Mouse (Mus musculus): ENCODE measurements around the gene Frem1. TPM values are rescaled to one million over a fixed set of nuclear protein-coding genes. Genes with fewer than 3 reads are reported as not detected.

Frem1 gene
- polyA plus RNA-seq, 1 experiment from 2014 or later, result 25.7 TPM

DNA sequence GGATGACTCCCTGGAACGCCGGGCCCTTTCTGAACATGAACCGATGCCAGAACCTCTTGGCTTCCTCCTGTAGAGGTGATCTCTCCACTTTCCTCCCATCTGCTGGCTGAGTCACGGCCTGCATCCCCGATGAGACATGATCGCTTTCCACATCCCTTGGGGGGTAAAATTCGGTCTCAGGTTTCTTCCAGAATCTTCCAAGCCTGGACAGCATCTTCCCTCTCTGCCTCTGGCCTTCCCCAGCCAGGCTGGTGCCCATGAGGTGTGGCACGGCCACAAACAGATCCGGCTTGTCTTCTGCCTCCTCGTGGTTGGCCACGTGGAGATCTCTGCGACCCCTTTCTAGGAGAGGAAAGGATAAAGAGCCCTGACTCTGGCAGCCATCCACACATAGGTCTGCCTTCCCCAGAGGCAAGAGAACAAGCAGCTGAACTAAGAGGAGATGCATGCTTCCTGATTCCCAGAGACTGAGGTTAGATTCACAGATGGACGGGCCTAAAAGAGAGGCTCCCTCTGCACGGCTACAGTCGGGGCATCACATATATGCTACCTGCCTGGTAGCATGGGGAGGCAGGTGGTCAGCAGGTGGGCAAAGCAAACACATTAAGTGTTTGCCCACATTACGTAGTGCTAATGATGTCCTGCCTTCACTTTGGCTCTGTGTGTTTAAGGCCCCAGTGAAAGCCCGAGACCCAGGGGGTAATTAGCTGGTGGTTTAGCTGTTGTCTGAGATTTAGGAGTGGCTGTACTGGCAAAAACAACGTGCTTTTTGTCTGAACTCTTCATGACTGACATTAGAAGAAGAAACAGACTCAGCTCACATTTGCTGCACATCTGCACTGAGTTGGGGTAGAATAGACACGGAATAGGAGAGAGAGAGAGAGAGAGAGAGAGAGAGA, 167.3 kb downstream of the Frem1 start, which contains the start of gene Cer1:
TSS of gene Cer1 (minus strand) at position 513 of the 899 bp plus-strand sequence.
- H3K4me1 ChIP-seq, result peaks cover 15% of the 10 kb centered on the region
- no peaks in the 10 kb centered on the region for H3K36me3 ChIP-seq
- no peak within 1 kb of the TSS for H3K4me3 ChIP-seq
- H3K9ac ChIP-seq, result no peak within 1 kb of the TSS
- ATAC-seq (ENCODE audit: insufficient number of reproducible peaks, insufficient read depth, low FRiP score, low TSS enrichment), result no peak
- no peaks in the 10 kb centered on the region for H3K9me3 ChIP-seq
- no peak within 1 kb of the TSS for H3K4me2 ChIP-seq (replicated peaks)
- H3K27ac ChIP-seq, result no peak within 1 kb of the TSS; the same call in 1 of the 2 replicates
- no peaks in the 10 kb centered on the region for H3K27me3 ChIP-seq
- 56% methylated on average over 19 of the region's 19 CpGs for WGBS

- Histone ChIP-seq H3K4me2 (replicated peaks) (no peak overlapping the region), H3K4me3 (no peak overlapping the region), H3K27ac (no peak overlapping the region), H3K36me3 (no peaks in the 10 kb centered on the region), H3K4me1 (peaks cover 9% of the 10 kb centered on the region), H3K27me3 (no peaks in the 10 kb centered on the region), H3K9ac (no peak overlapping the region), H3K9me3 (no peaks in the 10 kb centered on the region)
- WGBS, result 84% methylated on average over 9 of the region's 9 CpGs
- no peak for ATAC-seq (ENCODE audit: insufficient number of reproducible peaks, insufficient read depth, low FRiP score, low TSS enrichment)
These were observed 169.6 kb downstream of the Frem1 start for GRCm38 (mm10) chr4:82882500-82882899.

- no peak for ATAC-seq (ENCODE audit: insufficient number of reproducible peaks, insufficient read depth, low FRiP score, low TSS enrichment)
- H3K36me3 ChIP-seq, result no peaks in the 10 kb centered on the region
- H3K4me1 ChIP-seq, result peaks cover 9% of the 10 kb centered on the region
- WGBS, result 80% methylated on average over 3 of the region's 3 CpGs
- no peak overlapping the region for H3K4me2 ChIP-seq (replicated peaks)
- no peak overlapping the region for H3K27ac ChIP-seq
- no peaks in the 10 kb centered on the region for H3K9me3 ChIP-seq
- H3K9ac ChIP-seq, result no peak overlapping the region
- no peaks in the 10 kb centered on the region for H3K27me3 ChIP-seq
- no peak overlapping the region for H3K4me3 ChIP-seq
These were observed 170.8 kb downstream of the Frem1 start for GRCm38 (mm10) chr4:82881366-82881765.

GRCm38 (mm10) chr4:82880243-82880642, 171.9 kb downstream of the Frem1 start:
- no peak overlapping the region for H3K4me2 ChIP-seq (replicated peaks)
- no peaks in the 10 kb centered on the region for H3K9me3 ChIP-seq
- WGBS, result 82% methylated on average over 2 of the region's 2 CpGs
- no peak overlapping the region for H3K27ac ChIP-seq
- H3K4me3 ChIP-seq, result no peak overlapping the region
- peaks cover 8% of the 10 kb centered on the region for H3K4me1 ChIP-seq
- ATAC-seq (ENCODE audit: insufficient number of reproducible peaks, insufficient read depth, low FRiP score, low TSS enrichment), result no peak
- no peaks in the 10 kb centered on the region for H3K36me3 ChIP-seq
- no peaks in the 10 kb centered on the region for H3K27me3 ChIP-seq
- no peak overlapping the region for H3K9ac ChIP-seq

GRCm38 (mm10) chr4:82879152-82879551, 173.0 kb downstream of the Frem1 start:
- Histone ChIP-seq H3K9ac (no peak overlapping the region), H3K4me1 (no peaks in the 10 kb centered on the region), H3K36me3 (no peaks in the 10 kb centered on the region), H3K4me3 (no peak overlapping the region), H3K4me2 (replicated peaks) (no peak overlapping the region), H3K9me3 (no peaks in the 10 kb centered on the region), H3K27ac (no peak overlapping the region), H3K27me3 (no peaks in the 10 kb centered on the region)
- WGBS, result 80% methylated on average over 6 of the region's 6 CpGs
- no peak for ATAC-seq (ENCODE audit: insufficient number of reproducible peaks, insufficient read depth, low FRiP score, low TSS enrichment)

DNA sequence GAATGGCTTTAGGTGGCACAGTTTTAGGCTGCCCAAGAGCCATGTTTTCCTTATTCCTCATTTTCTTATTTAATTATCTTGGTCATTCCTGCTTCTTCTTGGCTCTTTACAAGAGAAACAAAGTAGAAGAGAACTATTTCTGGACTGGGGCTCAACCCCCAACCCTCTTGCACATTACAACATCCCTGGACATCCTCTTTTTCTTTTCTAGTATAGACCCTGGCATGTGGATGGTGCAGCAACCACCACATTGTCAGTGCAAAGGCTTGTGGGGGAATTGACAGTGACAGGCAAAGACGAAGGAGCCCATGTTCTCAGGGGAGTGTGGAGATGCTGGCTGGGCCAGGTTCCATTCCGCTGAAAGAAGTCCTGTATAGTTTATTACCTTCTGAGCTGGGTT, 175.5 kb downstream of the Frem1 start:
- no peak for ATAC-seq (ENCODE audit: insufficient number of reproducible peaks, insufficient read depth, low FRiP score, low TSS enrichment)
- WGBS, result 79% methylated on average over 2 of the region's 2 CpGs
- H3K9ac ChIP-seq, result no peak overlapping the region
- H3K4me3 ChIP-seq, result no peak overlapping the region
- H3K9me3 ChIP-seq, result no peaks in the 10 kb centered on the region
- H3K36me3 ChIP-seq, result no peaks in the 10 kb centered on the region
- no peak overlapping the region for H3K27ac ChIP-seq
- no peaks in the 10 kb centered on the region for H3K4me1 ChIP-seq
- H3K4me2 ChIP-seq (replicated peaks), result no peak overlapping the region
- no peaks in the 10 kb centered on the region for H3K27me3 ChIP-seq

DNA sequence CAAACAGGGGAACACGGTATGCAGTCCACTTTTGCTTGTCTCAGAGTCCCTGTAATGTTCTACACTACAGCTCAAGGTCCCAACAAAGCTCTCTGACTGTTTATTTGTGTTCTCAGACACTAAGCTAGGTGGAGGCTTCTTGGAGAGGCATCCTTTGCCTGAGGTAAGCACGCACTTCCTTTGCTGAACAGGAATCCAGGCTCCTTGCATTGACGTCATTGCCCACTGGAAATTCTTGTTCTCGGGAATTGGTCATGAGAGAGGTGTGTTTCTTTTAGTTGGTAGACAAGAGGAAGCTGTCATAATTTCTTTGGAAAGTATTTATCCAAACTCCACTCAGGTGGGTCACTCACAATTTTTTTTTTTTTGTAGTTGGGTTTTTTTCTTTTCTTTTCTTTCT, 176.6 kb downstream of the Frem1 start:
- no peak overlapping the region for H3K4me3 ChIP-seq
- H3K27me3 ChIP-seq, result no peaks in the 10 kb centered on the region
- H3K27ac ChIP-seq, result no peak overlapping the region
- no peaks in the 10 kb centered on the region for H3K36me3 ChIP-seq
- WGBS, result 56% methylated on average over 4 of the region's 4 CpGs
- H3K9me3 ChIP-seq, result no peaks in the 10 kb centered on the region
- no peak overlapping the region for H3K9ac ChIP-seq
- no peaks in the 10 kb centered on the region for H3K4me1 ChIP-seq
- no peak overlapping the region for H3K4me2 ChIP-seq (replicated peaks)
- no peak for ATAC-seq (ENCODE audit: insufficient number of reproducible peaks, insufficient read depth, low FRiP score, low TSS enrichment)

DNA sequence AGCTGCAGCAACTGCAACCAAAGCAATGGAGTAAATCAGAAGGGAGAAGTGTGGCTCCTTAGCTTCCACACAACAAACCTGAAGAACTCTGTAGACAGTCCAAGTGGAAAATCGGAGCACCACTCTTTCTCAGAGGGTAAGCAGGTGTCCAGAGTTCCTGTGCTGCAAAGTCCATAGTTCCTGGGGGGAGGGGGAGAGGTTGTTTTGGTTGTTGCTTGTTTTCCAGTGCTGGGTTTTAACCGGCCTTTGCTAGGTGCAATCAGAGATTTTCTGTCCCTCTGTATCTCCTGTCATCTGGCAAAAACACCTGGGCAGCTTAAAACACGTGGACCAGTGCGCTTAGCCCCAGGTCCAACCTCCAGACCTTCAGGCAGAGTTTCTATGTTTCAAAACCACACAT, 177.3 kb downstream of the Frem1 start:
- no peak overlapping the region for H3K9ac ChIP-seq
- H3K36me3 ChIP-seq, result no peaks in the 10 kb centered on the region
- H3K9me3 ChIP-seq, result no peaks in the 10 kb centered on the region
- H3K27ac ChIP-seq, result no peak overlapping the region
- 56% methylated on average over 4 of the region's 4 CpGs for WGBS
- no peaks in the 10 kb centered on the region for H3K4me1 ChIP-seq
- no peaks in the 10 kb centered on the region for H3K27me3 ChIP-seq
- H3K4me3 ChIP-seq, result no peak overlapping the region
- no peak overlapping the region for H3K4me2 ChIP-seq (replicated peaks)
- ATAC-seq (ENCODE audit: insufficient number of reproducible peaks, insufficient read depth, low FRiP score, low TSS enrichment), result no peak

DNA sequence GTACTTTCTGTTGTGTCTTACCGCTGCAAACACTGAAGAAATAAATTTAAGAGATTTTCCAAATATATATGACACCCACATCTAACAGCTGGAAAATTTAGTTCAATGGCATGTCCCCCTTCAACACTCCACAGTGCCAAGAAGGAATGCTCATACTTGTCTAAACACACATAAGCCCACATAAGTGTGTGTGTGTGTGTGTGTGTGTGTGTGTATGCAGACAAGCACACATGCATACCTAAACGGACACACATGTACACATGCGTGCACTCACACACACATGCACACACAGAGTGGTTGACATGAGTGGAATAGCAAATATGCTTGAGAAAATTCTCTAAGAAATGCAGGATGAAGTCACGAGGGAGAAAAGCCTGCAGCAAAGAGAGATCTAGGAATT, 179.6 kb downstream of the Frem1 start:
- no peak overlapping the region for H3K4me2 ChIP-seq (replicated peaks)
- no peaks in the 10 kb centered on the region for H3K27me3 ChIP-seq
- ATAC-seq (ENCODE audit: insufficient number of reproducible peaks, insufficient read depth, low FRiP score, low TSS enrichment), result no peak
- H3K9ac ChIP-seq, result no peak overlapping the region
- no peaks in the 10 kb centered on the region for H3K4me1 ChIP-seq
- WGBS, result 70% methylated on average over 4 of the region's 4 CpGs
- no peak overlapping the region for H3K4me3 ChIP-seq
- no peak overlapping the region for H3K27ac ChIP-seq
- no peaks in the 10 kb centered on the region for H3K9me3 ChIP-seq
- no peaks in the 10 kb centered on the region for H3K36me3 ChIP-seq

- 37% methylated on average over 6 of the region's 6 CpGs for WGBS
- no peaks in the 10 kb centered on the region for H3K36me3 ChIP-seq
- no peak overlapping the region for H3K4me3 ChIP-seq
- H3K27me3 ChIP-seq, result no peaks in the 10 kb centered on the region
- H3K9me3 ChIP-seq, result no peaks in the 10 kb centered on the region
- H3K27ac ChIP-seq, result no peak overlapping the region
- no peak for ATAC-seq (ENCODE audit: insufficient number of reproducible peaks, insufficient read depth, low FRiP score, low TSS enrichment)
- no peak overlapping the region for H3K4me2 ChIP-seq (replicated peaks)
- H3K4me1 ChIP-seq, result no peaks in the 10 kb centered on the region
- no peak overlapping the region for H3K9ac ChIP-seq
These were observed 180.0 kb downstream of the Frem1 start for GRCm38 (mm10) chr4:82872121-82872520.

GRCm38 (mm10) chr4:82870931-82871330, 181.2 kb downstream of the Frem1 start:
- no peaks in the 10 kb centered on the region for H3K9me3 ChIP-seq
- no peak overlapping the region for H3K27ac ChIP-seq
- 79% methylated on average over 6 of the region's 6 CpGs for WGBS
- ATAC-seq (ENCODE audit: insufficient number of reproducible peaks, insufficient read depth, low FRiP score, low TSS enrichment), result no peak
- no peak overlapping the region for H3K4me2 ChIP-seq (replicated peaks)
- H3K27me3 ChIP-seq, result no peaks in the 10 kb centered on the region
- no peaks in the 10 kb centered on the region for H3K4me1 ChIP-seq
- no peak overlapping the region for H3K4me3 ChIP-seq
- H3K36me3 ChIP-seq, result no peaks in the 10 kb centered on the region
- H3K9ac ChIP-seq, result no peak overlapping the region

DNA sequence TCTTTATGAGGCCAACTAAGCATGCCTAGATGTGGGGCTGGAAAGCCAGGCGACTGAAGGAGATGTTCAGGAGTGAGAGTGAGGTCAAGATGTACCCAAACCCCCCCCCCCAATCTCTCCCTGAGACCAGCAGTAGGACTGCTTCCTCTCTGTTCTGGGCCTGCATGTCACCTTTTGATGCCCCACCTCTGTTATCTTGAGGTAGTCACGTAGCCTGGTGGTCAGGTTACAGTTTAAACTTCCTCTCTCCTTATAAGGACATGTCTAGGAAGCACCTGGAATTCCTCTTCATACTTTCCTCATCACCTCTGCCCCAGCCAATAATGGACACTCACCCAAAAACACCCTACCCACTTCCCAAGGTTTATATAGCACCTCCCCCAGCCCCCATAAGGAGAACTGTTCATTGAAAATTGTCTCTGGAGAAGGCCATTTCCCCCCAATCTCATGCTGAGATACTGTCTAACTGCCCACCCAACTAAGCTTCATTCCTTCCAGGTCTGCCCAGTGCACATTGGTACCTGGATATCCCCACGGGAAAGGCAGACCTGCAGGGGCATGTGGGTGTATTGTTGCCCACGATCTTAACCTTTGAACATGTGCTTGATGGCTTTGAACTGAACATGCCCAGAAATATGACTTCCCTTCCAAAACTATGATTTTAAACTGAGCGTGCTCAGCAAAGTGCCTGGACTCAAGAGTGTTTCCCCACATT, 184.3 kb downstream of the Frem1 start:
- H3K4me2 ChIP-seq (replicated peaks), result no peak overlapping the region
- H3K4me3 ChIP-seq, result no peak overlapping the region
- no peaks in the 10 kb centered on the region for H3K9me3 ChIP-seq
- H3K27ac ChIP-seq, result no peak overlapping the region
- ATAC-seq (ENCODE audit: insufficient number of reproducible peaks, insufficient read depth, low FRiP score, low TSS enrichment), result no peak
- 86% methylated on average over 5 of the region's 5 CpGs for WGBS
- no peaks in the 10 kb centered on the region for H3K27me3 ChIP-seq
- H3K9ac ChIP-seq, result no peak overlapping the region
- H3K4me1 ChIP-seq, result no peaks in the 10 kb centered on the region
- no peaks in the 10 kb centered on the region for H3K36me3 ChIP-seq

Measured in embryonic facial prominence, embryonic 12.5 days (tissue).